Mouse (Mus musculus) liver, adult (tissue): Measurements from ENCODE around the gene Armc10.

Source experiments
- GATA4 ChIP-seq: IDR thresholded peaks from 2 replicates; pipeline ENCODE4 v1.6.1; 2014; ENCODE audit warnings: mild to moderate bottlenecking, low read length; ENCODE audit not compliant: insufficient replicate concordance

Gene Armc10

GRCm38 (mm10) chr5:21645439-21646132, at the start of gene Armc10, which contains the start of gene Fbxl13:
TSS of gene Armc10 (plus strand) at chr5:21645813.
TSS of gene Fbxl13 (minus strand) at chr5:21645634.
- TF ChIP-seq GATA4: no peak

GRCm38 (mm10) chr5:21599961-21600360, 45.7 kb upstream of the Armc10 start:
- no peak for TF ChIP-seq GATA4

- no peak for TF ChIP-seq GATA4
These were observed 39.7 kb upstream of the Armc10 start for GRCm38 (mm10) chr5:21605936-21606335.

- TF ChIP-seq GATA4: no peak
These were observed 37.0 kb upstream of the Armc10 start for GRCm38 (mm10) chr5:21608311-21609304.

- TF ChIP-seq GATA4: no peak
These were observed 34.6 kb upstream of the Armc10 start for GRCm38 (mm10) chr5:21610996-21611395.

- TF ChIP-seq GATA4: no peak
These were observed 29.1 kb upstream of the Armc10 start for GRCm38 (mm10) chr5:21616450-21617009.

- no peak for TF ChIP-seq GATA4
These were observed 19.7 kb upstream of the Armc10 start for GRCm38 (mm10) chr5:21625916-21626315.

- no peak for TF ChIP-seq GATA4
These were observed 4.7 kb upstream of the Armc10 start for GRCm38 (mm10) chr5:21640961-21641360.

- no peak; the same call in 1 of the 2 replicates for TF ChIP-seq GATA4
These were observed 2.0 kb upstream of the Armc10 start for GRCm38 (mm10) chr5:21643606-21644005.

- no peak for TF ChIP-seq GATA4
These were observed 648 bp upstream of the Armc10 start for GRCm38 (mm10) chr5:21644891-21645438.

- TF ChIP-seq GATA4: no peak
These were observed 499 bp downstream of the Armc10 start for GRCm38 (mm10) chr5:21646133-21646491.

- no peak for TF ChIP-seq GATA4
These were observed 5.1 kb downstream of the Armc10 start for GRCm38 (mm10) chr5:21650736-21651135.

GRCm38 (mm10) chr5:21651885-21652612, 6.4 kb downstream of the Armc10 start:
- no peak for TF ChIP-seq GATA4

- TF ChIP-seq GATA4: no peak
These were observed 11.3 kb downstream of the Armc10 start for GRCm38 (mm10) chr5:21656912-21657311.

- TF ChIP-seq GATA4: no peak
These were observed 12.4 kb downstream of the Armc10 start for GRCm38 (mm10) chr5:21658038-21658437.
